Mouse (Mus musculus) small intestine, adult 2 months (tissue): ENCODE measurements at regions not wholly inside any gene's neighbourhood (a gene's known extent, or its start where the extent isn't known, plus 50 kb on each side); places are given as distances from the start of the nearest gene placed in this dataset.

ENCODE experiments used
- CTCF ChIP-seq: fragments of 200-500 bp; IDR thresholded peaks from 2 replicates; pipeline ENCODE4 v1.5.1; 2012; ENCODE audit warnings: low read depth, mild to moderate bottlenecking, control low read depth, inconsistent platforms, low read length, moderate library complexity, mixed read lengths; ENCODE audit not compliant: insufficient replicate concordance, insufficient read length; ENCODE audit errors: extremely low read depth
- POLR2A ChIP-seq: fragments of 200-500 bp; IDR thresholded peaks from 2 replicates; pipeline ENCODE4 v1.6.1; 2012; ENCODE audit warnings: low read depth, mild to moderate bottlenecking, control low read depth, inconsistent platforms, low read length, moderate library complexity

GRCm38 (mm10) chr4:106050297-106050696 is 260.6 kb downstream of the Gm12728 start:
- TF ChIP-seq CTCF = no peak
- no peak for TF ChIP-seq POLR2A
